Mouse (Mus musculus): Measurements from ENCODE around the gene Rpgrip1l. TPM values are rescaled to one million over a fixed set of nuclear protein-coding genes. Genes with fewer than 3 reads are reported as not detected.

Gene Rpgrip1l
- polyA plus RNA-seq, 1 experiment = 1.9 TPM

- no peak for TF ChIP-seq POLR2A (IDR thresholded peaks at IDR 0.05; ENCODE audit: control insufficient read depth, extremely low read depth, insufficient read depth, low read length, poor library complexity)
- no peak for TF ChIP-seq CTCF (IDR thresholded peaks at IDR 0.05; ENCODE audit: borderline replicate concordance, control insufficient read depth, extremely low read depth, insufficient read depth, low read length, poor library complexity)
- H3K4me1 ChIP-seq (replicated peaks; ENCODE audit: control insufficient read depth, insufficient read depth, low read length) = peaks cover 12% of the 10 kb centered on the region
- no peak for DNase-seq
- H3K36me3 ChIP-seq (ENCODE audit: control insufficient read depth, insufficient read depth, low read length) = no peaks in the 10 kb centered on the region
- no peak overlapping the region for H3K4me3 ChIP-seq (ENCODE audit: control insufficient read depth, insufficient read depth, low read length)
- WGBS = 93% methylated on average over 3 of the region's 3 CpGs
- no peak overlapping the region for H3K27ac ChIP-seq (ENCODE audit: control insufficient read depth, insufficient read depth, low read length)
- H3K27me3 ChIP-seq (ENCODE audit: control insufficient read depth, insufficient read depth, low read length) = no peaks in the 10 kb centered on the region
Observed at GRCm38 (mm10) chr8:91198036-91198435, 115.0 kb downstream of the Rpgrip1l start.

- WGBS = 32% methylated on average over 5 of the region's 5 CpGs
- TF ChIP-seq CTCF (IDR thresholded peaks at IDR 0.05; ENCODE audit: borderline replicate concordance, control insufficient read depth, extremely low read depth, insufficient read depth, low read length, poor library complexity) (no peak), POLR2A (IDR thresholded peaks at IDR 0.05; ENCODE audit: control insufficient read depth, extremely low read depth, insufficient read depth, low read length, poor library complexity) (no peak)
- Histone ChIP-seq H3K4me1 (replicated peaks; ENCODE audit: control insufficient read depth, insufficient read depth, low read length) (peaks cover 12% of the 10 kb centered on the region), H3K27ac (ENCODE audit: control insufficient read depth, insufficient read depth, low read length) (no peak overlapping the region), H3K36me3 (ENCODE audit: control insufficient read depth, insufficient read depth, low read length) (no peaks in the 10 kb centered on the region), H3K27me3 (ENCODE audit: control insufficient read depth, insufficient read depth, low read length) (no peaks in the 10 kb centered on the region), H3K4me3 (ENCODE audit: control insufficient read depth, insufficient read depth, low read length) (no peak overlapping the region)
- DNase-seq = peak; percentile 18
Observed at GRCm38 (mm10) chr8:91197233-91197632, 115.8 kb downstream of the Rpgrip1l start.

- WGBS = 93% methylated on average over 12 of the region's 12 CpGs
- no peak overlapping the region for H3K27ac ChIP-seq (ENCODE audit: control insufficient read depth, insufficient read depth, low read length)
- H3K4me3 ChIP-seq (ENCODE audit: control insufficient read depth, insufficient read depth, low read length) = no peak overlapping the region
- H3K27me3 ChIP-seq (ENCODE audit: control insufficient read depth, insufficient read depth, low read length) = no peaks in the 10 kb centered on the region
- no peaks in the 10 kb centered on the region for H3K36me3 ChIP-seq (ENCODE audit: control insufficient read depth, insufficient read depth, low read length)
- peaks cover 12% of the 10 kb centered on the region for H3K4me1 ChIP-seq (replicated peaks; ENCODE audit: control insufficient read depth, insufficient read depth, low read length)
- TF ChIP-seq POLR2A (IDR thresholded peaks at IDR 0.05; ENCODE audit: control insufficient read depth, extremely low read depth, insufficient read depth, low read length, poor library complexity) (no peak), CTCF (IDR thresholded peaks at IDR 0.05; ENCODE audit: borderline replicate concordance, control insufficient read depth, extremely low read depth, insufficient read depth, low read length, poor library complexity) (no peak)
- DNase-seq = peak; percentile 33
Observed at GRCm38 (mm10) chr8:91196661-91197060, 116.4 kb downstream of the Rpgrip1l start.

- Histone ChIP-seq H3K27ac (ENCODE audit: control insufficient read depth, insufficient read depth, low read length) (no peak overlapping the region), H3K4me1 (replicated peaks; ENCODE audit: control insufficient read depth, insufficient read depth, low read length) (peaks cover 16% of the 10 kb centered on the region), H3K27me3 (ENCODE audit: control insufficient read depth, insufficient read depth, low read length) (no peaks in the 10 kb centered on the region), H3K4me3 (ENCODE audit: control insufficient read depth, insufficient read depth, low read length) (no peak overlapping the region), H3K36me3 (ENCODE audit: control insufficient read depth, insufficient read depth, low read length) (no peaks in the 10 kb centered on the region)
- TF ChIP-seq CTCF (IDR thresholded peaks at IDR 0.05; ENCODE audit: borderline replicate concordance, control insufficient read depth, extremely low read depth, insufficient read depth, low read length, poor library complexity) = no peak
- no peak for TF ChIP-seq POLR2A (IDR thresholded peaks at IDR 0.05; ENCODE audit: control insufficient read depth, extremely low read depth, insufficient read depth, low read length, poor library complexity)
- WGBS = 92% methylated on average over 2 of the region's 2 CpGs
- no peak for DNase-seq
Observed at GRCm38 (mm10) chr8:91194081-91194480, 119.0 kb downstream of the Rpgrip1l start.

- Histone ChIP-seq H3K27me3 (ENCODE audit: control insufficient read depth, insufficient read depth, low read length) (no peaks in the 10 kb centered on the region), H3K4me3 (ENCODE audit: control insufficient read depth, insufficient read depth, low read length) (no peak overlapping the region), H3K4me1 (replicated peaks; ENCODE audit: control insufficient read depth, insufficient read depth, low read length) (peaks cover 13% of the 10 kb centered on the region), H3K36me3 (ENCODE audit: control insufficient read depth, insufficient read depth, low read length) (no peaks in the 10 kb centered on the region), H3K27ac (ENCODE audit: control insufficient read depth, insufficient read depth, low read length) (no peak overlapping the region)
- WGBS = 97% methylated on average over 5 of the region's 5 CpGs
- no peak for TF ChIP-seq POLR2A (IDR thresholded peaks at IDR 0.05; ENCODE audit: control insufficient read depth, extremely low read depth, insufficient read depth, low read length, poor library complexity)
- no peak for TF ChIP-seq CTCF (IDR thresholded peaks at IDR 0.05; ENCODE audit: borderline replicate concordance, control insufficient read depth, extremely low read depth, insufficient read depth, low read length, poor library complexity)
- DNase-seq = no peak
Observed at GRCm38 (mm10) chr8:91192941-91193340, 120.1 kb downstream of the Rpgrip1l start.

GRCm38 (mm10) chr8:91190816-91191340 is 122.2 kb downstream of the Rpgrip1l start:
- Histone ChIP-seq H3K27ac (ENCODE audit: control insufficient read depth, insufficient read depth, low read length) (no peak overlapping the region), H3K4me3 (ENCODE audit: control insufficient read depth, insufficient read depth, low read length) (no peak overlapping the region), H3K27me3 (ENCODE audit: control insufficient read depth, insufficient read depth, low read length) (no peaks in the 10 kb centered on the region), H3K36me3 (ENCODE audit: control insufficient read depth, insufficient read depth, low read length) (no peaks in the 10 kb centered on the region), H3K4me1 (replicated peaks; ENCODE audit: control insufficient read depth, insufficient read depth, low read length) (peaks cover 10% of the 10 kb centered on the region)
- WGBS = 5% methylated on average over 17 of the region's 17 CpGs
- peak; percentile 87 for TF ChIP-seq CTCF (IDR thresholded peaks at IDR 0.05; ENCODE audit: borderline replicate concordance, control insufficient read depth, extremely low read depth, insufficient read depth, low read length, poor library complexity)
- no peak for TF ChIP-seq POLR2A (IDR thresholded peaks at IDR 0.05; ENCODE audit: control insufficient read depth, extremely low read depth, insufficient read depth, low read length, poor library complexity)
- DNase-seq = peak; percentile 77

- H3K36me3 ChIP-seq (ENCODE audit: control insufficient read depth, insufficient read depth, low read length) = no peaks in the 10 kb centered on the region
- peaks cover 10% of the 10 kb centered on the region for H3K4me1 ChIP-seq (replicated peaks; ENCODE audit: control insufficient read depth, insufficient read depth, low read length)
- DNase-seq = no peak
- H3K27me3 ChIP-seq (ENCODE audit: control insufficient read depth, insufficient read depth, low read length) = no peaks in the 10 kb centered on the region
- WGBS = 77% methylated on average over 11 of the region's 11 CpGs
- H3K27ac ChIP-seq (ENCODE audit: control insufficient read depth, insufficient read depth, low read length) = no peak overlapping the region
- no peak overlapping the region for H3K4me3 ChIP-seq (ENCODE audit: control insufficient read depth, insufficient read depth, low read length)
- TF ChIP-seq POLR2A (IDR thresholded peaks at IDR 0.05; ENCODE audit: control insufficient read depth, extremely low read depth, insufficient read depth, low read length, poor library complexity) (no peak), CTCF (IDR thresholded peaks at IDR 0.05; ENCODE audit: borderline replicate concordance, control insufficient read depth, extremely low read depth, insufficient read depth, low read length, poor library complexity) (no peak)
Observed at GRCm38 (mm10) chr8:91188152-91188551, 124.9 kb downstream of the Rpgrip1l start.
